Mouse (Mus musculus) heart, postnatal 4 days (tissue): ENCODE results near the gene Pgf. TPM values are rescaled to one million over a fixed set of nuclear protein-coding genes. Genes with fewer than 3 reads are reported as not detected.

ENCODE experiments used
- DNase-seq: peaks from one replicate; pipeline ENCODE4 v3.0.0; 2021
- total RNA-seq, 2 experiments: library from RNA; stranded (reverse); gene quantifications; 2 replicates each; pipeline ENCODE4 v1.2.3; 2021

Gene Pgf
- total RNA-seq: 1 to 10 TPM; 3.7 to 4.9 TPM

DNA sequence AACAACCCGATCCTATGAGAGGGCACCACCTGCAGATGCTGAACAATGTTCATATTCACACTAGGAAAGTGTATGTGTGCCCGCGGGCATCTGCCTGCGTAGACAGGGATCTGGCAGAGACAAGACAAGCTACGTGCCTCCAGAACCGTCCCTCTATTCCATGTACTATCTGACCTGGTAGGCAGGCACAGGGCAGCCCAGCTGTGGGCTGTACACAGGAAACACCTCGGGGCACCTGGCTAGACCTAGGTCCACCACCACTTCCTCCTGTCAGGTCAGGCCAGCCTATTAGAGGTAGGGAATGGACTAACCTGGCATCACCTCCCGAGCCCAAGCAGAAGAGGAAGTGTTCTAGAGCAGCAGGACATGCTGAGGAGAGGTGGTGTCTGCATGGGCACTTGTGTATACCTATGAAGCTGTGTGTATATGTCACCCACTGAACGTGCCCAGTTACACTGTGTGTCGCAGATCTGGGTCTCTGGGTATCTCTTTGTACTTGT is at the start of gene Pgf:
Gene Pgf (minus strand): TSS at position 51 of the 500 bp plus-strand sequence.
- no peak for DNase-seq

DNA sequence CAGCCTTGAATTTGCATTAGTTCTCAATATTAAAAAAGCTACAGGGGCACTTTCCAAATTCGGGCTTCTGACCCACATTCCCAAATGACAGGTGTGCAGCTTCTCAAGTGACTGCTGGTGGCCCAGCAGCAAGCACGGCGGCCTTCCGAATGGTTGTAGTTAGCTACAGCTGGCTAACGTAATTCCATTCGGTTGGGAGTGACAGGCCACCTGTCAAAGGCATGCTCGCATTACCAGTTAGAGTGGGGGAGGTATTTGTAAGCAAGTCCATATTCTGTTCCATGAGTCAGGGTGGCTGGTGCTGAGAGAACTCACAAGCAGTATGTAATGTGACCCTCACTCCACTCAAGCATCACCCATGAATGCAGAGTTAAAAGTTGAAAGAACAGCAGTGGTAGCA is 49.6 kb upstream of the Pgf start:
- DNase-seq: no peak

GRCm38 (mm10) chr12:85219905-85220290 is 42.3 kb upstream of the Pgf start:
- no peak for DNase-seq

GRCm38 (mm10) chr12:85219236-85219904 is 41.8 kb upstream of the Pgf start, which contains the start of gene Eif2b2:
TSS of gene Eif2b2 (plus strand) at chr12:85219481.
- DNase-seq: peak; percentile 99

GRCm38 (mm10) chr12:85217733-85218310 is 40.2 kb upstream of the Pgf start:
- no peak for DNase-seq

DNA sequence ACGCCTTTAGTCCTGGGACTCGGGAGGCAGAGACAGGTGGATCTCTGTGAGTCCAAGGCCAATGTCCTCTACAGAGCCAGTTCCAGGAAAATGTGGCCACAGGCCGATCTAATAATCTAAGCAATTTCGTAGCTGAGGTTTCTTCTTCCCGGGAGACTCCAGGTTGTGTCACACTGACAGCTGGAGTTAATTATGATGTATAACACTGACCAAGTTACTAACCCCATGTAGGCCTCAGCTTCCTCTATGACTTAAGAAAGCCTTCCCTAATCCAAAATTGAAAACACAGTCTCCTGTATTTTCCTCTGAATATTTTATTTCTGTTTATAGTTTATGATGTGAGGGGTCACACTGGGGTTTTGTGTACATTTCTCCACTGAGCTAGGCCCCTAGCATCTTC is 37.4 kb upstream of the Pgf start:
- DNase-seq: no peak

DNA sequence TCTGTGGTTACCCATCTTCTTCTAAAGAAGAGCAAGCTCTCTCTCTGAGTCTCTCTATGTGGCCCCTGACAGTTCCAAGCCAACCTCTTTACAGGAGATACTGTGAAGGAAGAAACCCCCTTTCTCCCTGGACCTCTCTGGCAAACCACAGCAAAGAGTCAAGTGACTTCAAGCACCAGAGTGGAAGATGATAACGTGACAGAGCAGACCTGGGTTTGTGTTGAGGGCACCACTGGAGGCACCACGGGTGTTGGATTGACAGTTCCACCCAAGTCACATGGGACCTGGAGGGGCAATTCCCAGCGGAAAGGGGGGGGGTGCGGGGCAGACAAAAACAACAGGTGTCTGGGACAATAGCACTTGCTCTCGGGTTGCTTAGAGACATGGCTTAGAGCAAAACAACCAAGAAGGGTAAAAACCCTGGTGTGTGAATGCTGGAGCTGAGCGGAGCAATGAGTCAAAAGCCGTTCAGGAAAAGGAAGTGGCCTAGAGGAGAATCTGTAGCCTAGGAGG is 31.2 kb upstream of the Pgf start:
- DNase-seq: no peak

DNA sequence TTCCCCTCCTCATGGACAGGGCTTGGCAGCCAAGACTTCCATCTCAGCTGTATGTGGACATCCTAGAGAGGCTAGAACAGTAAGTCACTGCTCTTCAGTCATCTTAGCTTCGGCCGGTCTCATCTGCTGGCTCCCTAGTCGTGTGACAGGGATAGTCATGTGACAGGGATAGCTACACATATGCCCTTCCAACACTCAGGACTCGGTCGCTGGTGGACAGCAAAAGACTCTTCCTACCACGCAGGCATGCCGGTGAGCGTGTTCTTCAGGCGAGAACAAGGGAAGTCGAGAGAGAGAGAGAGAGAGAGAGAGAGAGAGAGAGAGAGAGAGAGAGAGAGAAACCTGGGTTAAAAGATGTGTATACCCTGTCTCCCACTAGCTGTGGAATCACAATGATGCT is 27.8 kb upstream of the Pgf start:
- no peak for DNase-seq

GRCm38 (mm10) chr12:85204105-85204504 is 26.5 kb upstream of the Pgf start:
- DNase-seq: no peak

GRCm38 (mm10) chr12:85203699-85204098 is 26.1 kb upstream of the Pgf start:
- DNase-seq: no peak

- DNase-seq: no peak
Observed at GRCm38 (mm10) chr12:85202191-85202590, 24.6 kb upstream of the Pgf start.

DNA sequence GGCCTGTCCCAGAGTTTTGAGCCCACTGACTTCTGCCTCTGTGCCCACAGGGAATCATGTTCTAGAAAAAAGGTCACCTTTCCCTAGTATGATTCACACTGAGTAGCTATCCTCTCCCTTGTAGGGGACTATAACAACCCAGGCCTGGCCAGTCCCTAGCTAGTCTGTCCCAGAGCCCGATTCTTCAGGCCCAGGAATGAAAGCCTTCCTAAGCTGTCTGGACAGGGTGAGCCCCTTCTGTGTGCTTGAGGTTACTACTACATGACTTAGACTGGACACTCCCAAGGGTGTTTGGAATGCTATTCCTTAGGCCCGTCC is 24.2 kb upstream of the Pgf start:
- DNase-seq: no peak

DNA sequence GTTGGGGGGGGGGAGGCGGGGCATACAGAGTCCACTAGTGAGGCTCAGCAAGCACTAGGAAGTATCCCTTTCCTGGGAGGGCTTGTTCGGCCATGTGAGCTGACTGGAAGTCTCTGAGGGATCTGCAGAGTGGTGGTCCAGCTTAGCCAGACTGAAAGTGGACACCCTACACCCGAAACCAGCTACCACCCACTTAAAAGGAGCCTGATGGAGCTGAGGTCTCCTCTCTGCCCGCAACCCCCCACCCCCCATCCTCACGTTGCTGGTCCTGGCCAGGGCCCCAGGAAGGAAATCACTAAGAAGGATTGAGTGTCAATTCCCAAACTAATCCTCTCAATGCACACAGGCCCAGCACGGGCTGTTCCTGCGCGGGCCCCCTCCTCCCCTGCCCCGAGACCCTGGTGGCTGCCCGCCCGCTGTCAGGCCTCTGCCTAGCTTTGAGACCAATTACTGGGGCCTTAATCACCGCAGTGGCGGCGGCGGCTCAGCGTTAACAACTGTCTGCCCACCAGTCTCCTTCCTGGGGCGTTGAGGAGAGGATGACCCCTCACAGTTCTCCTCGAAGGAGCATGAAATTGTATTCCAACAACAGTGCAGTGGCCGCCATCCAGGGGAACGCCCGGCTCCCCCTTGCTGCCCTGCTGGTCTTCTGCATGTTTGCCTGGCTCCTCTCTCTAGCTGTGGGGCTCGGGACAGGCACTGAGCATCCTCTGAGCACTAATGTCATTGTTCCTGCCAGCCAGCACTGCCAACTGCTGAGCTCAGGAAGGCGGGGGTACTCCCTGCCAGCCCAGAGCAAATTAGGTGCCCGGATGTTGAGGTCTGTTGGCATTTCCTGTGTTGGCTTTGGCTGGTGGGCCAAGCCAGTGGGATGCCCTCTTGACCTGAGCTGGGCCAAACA is 23.6 kb upstream of the Pgf start:
- DNase-seq: no peak

- DNase-seq: no peak
Observed at GRCm38 (mm10) chr12:85199954-85200353, 22.4 kb upstream of the Pgf start.

DNA sequence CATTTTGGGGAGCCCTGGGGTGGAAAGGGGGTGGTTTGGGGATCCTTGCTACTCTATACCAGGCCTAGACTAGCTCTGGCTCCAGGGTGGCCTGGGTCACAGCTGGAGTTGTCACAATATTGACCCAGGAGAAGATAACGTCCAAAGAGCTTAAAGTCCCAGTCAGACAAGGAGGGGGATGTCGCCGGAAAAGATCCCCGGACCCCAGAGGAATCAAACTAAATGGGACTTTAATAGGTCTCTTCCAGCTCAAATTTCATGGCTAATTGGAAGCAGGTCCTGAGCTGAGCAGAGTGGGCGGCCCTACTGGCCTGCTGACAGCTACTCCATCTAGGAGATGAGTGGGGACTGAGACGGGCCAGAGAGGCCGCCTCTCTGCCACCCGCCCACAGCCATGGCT is 20.3 kb upstream of the Pgf start:
- DNase-seq: no peak

DNA sequence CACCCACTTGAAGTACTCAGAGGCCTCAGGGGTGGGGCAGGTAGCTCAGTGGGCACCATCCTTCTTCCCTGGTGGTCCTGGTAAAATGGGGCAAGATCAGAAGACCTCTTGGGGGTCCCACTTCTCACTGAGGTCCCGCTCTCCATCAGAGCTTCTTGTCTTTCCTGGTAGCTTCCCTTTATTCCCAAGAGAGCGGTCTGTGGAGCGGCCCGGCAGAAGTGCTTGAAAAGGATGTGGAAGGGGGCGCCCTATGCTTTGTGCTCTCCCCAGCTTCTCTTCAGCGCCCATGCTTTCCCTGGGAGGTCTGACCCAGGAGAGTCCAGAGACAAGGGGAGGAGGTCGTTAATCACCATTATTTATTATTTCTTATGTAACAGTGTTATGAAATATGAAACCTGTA is 19.8 kb upstream of the Pgf start:
- no peak for DNase-seq

- no peak for DNase-seq
Observed at GRCm38 (mm10) chr12:85196191-85196590, 18.6 kb upstream of the Pgf start.

GRCm38 (mm10) chr12:85195086-85195485 is 17.5 kb upstream of the Pgf start:
- no peak for DNase-seq

DNA sequence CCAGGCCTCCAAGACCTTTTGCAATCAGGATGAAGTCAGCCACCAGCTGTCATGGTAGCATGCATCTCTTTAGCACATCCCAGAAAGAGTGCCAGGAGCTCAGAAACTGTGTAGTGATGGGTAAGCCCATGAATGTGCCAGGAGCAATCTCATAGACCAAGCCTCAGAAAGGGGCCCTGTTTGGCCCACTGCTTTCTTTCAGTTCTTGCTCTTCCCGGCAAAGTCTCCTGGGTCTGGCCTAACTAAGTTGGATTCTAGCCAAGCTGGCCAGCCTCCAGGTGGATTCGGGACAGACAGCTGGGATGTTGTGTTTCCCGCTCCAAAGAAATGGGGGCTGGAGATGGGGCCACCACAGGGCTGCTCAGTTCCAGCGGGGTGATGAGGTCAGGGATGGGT is 17.0 kb upstream of the Pgf start:
- DNase-seq: peak; percentile 94

DNA sequence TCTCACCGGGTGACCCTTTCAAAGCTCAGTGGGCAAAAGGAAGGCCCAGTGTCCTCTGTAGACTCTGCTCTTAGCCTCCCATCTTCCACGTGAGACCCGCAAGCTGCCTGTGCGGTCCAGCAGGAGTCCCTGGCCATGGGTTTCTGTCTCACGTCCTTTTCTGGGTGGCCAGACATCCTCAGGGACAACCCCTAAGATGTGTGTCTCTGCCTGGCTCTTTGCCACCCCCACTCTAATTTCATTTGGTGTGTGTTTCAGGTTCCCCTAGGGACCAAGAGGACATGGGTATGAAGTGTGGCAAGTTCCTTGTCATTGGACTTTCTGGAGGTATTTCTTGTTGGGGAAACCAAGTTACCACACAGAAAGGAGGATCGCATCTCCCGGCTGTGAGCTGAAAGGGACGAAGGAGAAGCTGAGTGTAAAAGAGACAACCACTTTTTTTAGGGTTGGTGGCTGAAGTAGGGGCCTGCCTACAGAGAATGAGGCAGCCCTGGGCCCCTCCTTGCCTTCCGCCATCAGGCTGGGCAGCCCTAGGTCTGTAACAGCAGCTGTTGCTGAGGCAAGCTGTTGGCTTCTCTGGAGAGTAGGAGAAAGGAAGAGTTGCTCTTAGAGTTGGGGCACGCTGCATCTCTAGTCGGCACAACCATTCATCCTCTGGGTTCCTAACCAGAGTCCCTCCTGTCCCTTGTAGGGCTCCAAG is 16.5 kb upstream of the Pgf start:
- no peak for DNase-seq

GRCm38 (mm10) chr12:85193146-85193545 is 15.6 kb upstream of the Pgf start:
- DNase-seq: peak; percentile 3

DNA sequence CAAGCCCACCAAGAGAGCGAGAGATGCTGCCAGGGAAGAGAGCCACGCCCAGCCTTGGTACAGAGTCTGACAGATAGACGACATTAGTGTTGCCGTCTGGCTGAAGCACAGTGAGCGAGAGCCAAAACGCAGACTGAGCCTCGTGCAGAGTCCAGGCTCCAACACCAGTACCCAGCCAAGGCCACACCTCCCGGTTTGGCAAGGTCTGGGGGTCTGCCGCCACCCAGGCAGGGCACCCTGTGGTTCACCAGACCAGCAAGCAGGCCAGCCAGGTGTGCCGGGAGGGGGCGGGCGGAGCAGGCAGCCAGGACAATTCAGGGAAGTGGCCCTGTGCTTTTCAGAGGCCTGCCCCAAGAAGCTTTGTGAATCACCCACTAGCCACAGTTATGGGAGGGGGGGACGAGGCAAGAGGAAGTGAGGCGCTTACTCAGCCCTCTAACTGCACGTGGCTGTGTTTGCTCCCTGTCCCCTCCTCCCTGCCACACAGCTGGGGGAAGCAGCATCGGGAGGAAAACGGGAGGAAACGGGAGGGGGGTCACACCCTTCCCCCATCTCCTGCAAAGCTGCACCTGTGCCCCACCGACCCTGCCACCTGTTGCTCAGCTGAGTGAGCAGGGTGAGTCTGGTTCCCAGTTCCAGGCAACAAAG is 15.0 kb upstream of the Pgf start:
- peak; percentile 43 for DNase-seq
